Mouse (Mus musculus): ENCODE measurements around the gene Cltb.
A peak's percentile ranks its signal among the peaks of the same experiment; 100 is the strongest.

The Cltb gene

GRCm38 (mm10) chr13:54596107-54596690 is 14.9 kb downstream of the Cltb start:
- DNase-seq (ENCODE audit: low read depth in 2 of 2, low spot score in 2 of 2) = no peak

- no peak for DNase-seq (ENCODE audit: low read depth in 2 of 2, low spot score in 2 of 2)
These were observed 17.5 kb downstream of the Cltb start for GRCm38 (mm10) chr13:54593617-54594016.

GRCm38 (mm10) chr13:54591776-54592356 is 19.3 kb downstream of the Cltb start:
- no peak for DNase-seq (ENCODE audit: low read depth in 2 of 2, low spot score in 2 of 2)

GRCm38 (mm10) chr13:54589996-54590951 is 20.9 kb downstream of the Cltb start, which contains the start of the genes Nop16 and Higd2a:
Gene Nop16, minus strand, starts transcription at chr13:54590090.
Gene Higd2a, plus strand, starts transcription at chr13:54590207.
- DNase-seq (ENCODE audit: low read depth in 2 of 2, low spot score in 2 of 2) = peak; percentile 94 to 95

- no peak for DNase-seq (ENCODE audit: low read depth in 2 of 2, low spot score in 2 of 2)
These were observed 21.6 kb downstream of the Cltb start for GRCm38 (mm10) chr13:54589414-54589995.

GRCm38 (mm10) chr13:54585831-54586230 is 25.3 kb downstream of the Cltb start:
- DNase-seq (ENCODE audit: low read depth in 2 of 2, low spot score in 2 of 2) = no peak

GRCm38 (mm10) chr13:54582860-54583259 is 28.3 kb downstream of the Cltb start:
- DNase-seq (ENCODE audit: low read depth in 2 of 2, low spot score in 2 of 2) = no peak

- DNase-seq (ENCODE audit: low read depth in 2 of 2, low spot score in 2 of 2) = no peak
These were observed 29.0 kb downstream of the Cltb start for GRCm38 (mm10) chr13:54582126-54582525.

- no peak for DNase-seq (ENCODE audit: low read depth in 2 of 2, low spot score in 2 of 2)
These were observed 29.8 kb downstream of the Cltb start for GRCm38 (mm10) chr13:54581385-54581784.

- no peak for DNase-seq (ENCODE audit: low read depth in 2 of 2, low spot score in 2 of 2)
These were observed 33.3 kb downstream of the Cltb start for GRCm38 (mm10) chr13:54577652-54578507.

GRCm38 (mm10) chr13:54575489-54575888 is 35.7 kb downstream of the Cltb start:
- no peak for DNase-seq (ENCODE audit: low read depth in 2 of 2, low spot score in 2 of 2)

GRCm38 (mm10) chr13:54574854-54575481 is 36.2 kb downstream of the Cltb start, which contains the start of gene Arl10:
Gene Arl10, plus strand, starts transcription at chr13:54575015.
- DNase-seq (ENCODE audit: low read depth in 2 of 2, low spot score in 2 of 2) = peak; percentile 5 to 15

- DNase-seq (ENCODE audit: low read depth in 2 of 2, low spot score in 2 of 2) = no peak
These were observed 38.5 kb downstream of the Cltb start for GRCm38 (mm10) chr13:54572621-54573020.

GRCm38 (mm10) chr13:54571637-54572036 is 39.5 kb downstream of the Cltb start:
- no peak for DNase-seq (ENCODE audit: low read depth in 2 of 2, low spot score in 2 of 2)

- no peak for DNase-seq (ENCODE audit: low read depth in 2 of 2, low spot score in 2 of 2)
These were observed 40.4 kb downstream of the Cltb start for GRCm38 (mm10) chr13:54570736-54571135.

- no peak for DNase-seq (ENCODE audit: low read depth in 2 of 2, low spot score in 2 of 2)
These were observed 41.9 kb downstream of the Cltb start for GRCm38 (mm10) chr13:54569282-54569681.

GRCm38 (mm10) chr13:54568380-54568779 is 42.8 kb downstream of the Cltb start:
- no peak for DNase-seq (ENCODE audit: low read depth in 2 of 2, low spot score in 2 of 2)

- DNase-seq (ENCODE audit: low read depth in 2 of 2, low spot score in 2 of 2) = peak in 1 of 2 experiments; percentile 16
These were observed 45.4 kb downstream of the Cltb start for GRCm38 (mm10) chr13:54565594-54566345.

- peak; percentile 88 to 94 for DNase-seq (ENCODE audit: low read depth in 2 of 2, low spot score in 2 of 2)
These were observed 46.0 kb downstream of the Cltb start, which contains the start of gene 4833439L19Rik for GRCm38 (mm10) chr13:54565201-54565581. Gene 4833439L19Rik, minus strand, starts transcription at chr13:54565435.

Measured in CD8-positive naive resting alpha-beta T cell, adult 2 months (primary cell).